Mouse (Mus musculus): ENCODE measurements around the gene Mapk14. TPM values are rescaled to one million over a fixed set of nuclear protein-coding genes. Genes with fewer than 3 reads are reported as not detected.
A peak's percentile ranks its signal among the peaks of the same experiment; 100 is the strongest.

The Mapk14 gene
- polyA plus RNA-seq (2015; fragmentation: Nextera tagmentation; extraction: Ambion mirVana) = 23.2 TPM in 2 replicates

GRCm38 (mm10) chr17:28690776-28691686, at the start of gene Mapk14:
Gene Mapk14 (plus strand): TSS chr17:28691329.
- peak; percentile 97 for ATAC-seq
- H3K27me3 ChIP-seq (ENCODE audit: control insufficient read depth, insufficient read depth, low read depth, low read length) = peaks cover 2% of the 10 kb centered on the region; the same call in 1 of the 2 replicates
- H3K4me3 ChIP-seq (ENCODE audit: low read depth, low read length) = peak within 1 kb of the TSS; percentile 99
- peak within 1 kb of the TSS; percentile 96 for H3K27ac ChIP-seq (ENCODE audit: low read length)
- peak within 1 kb of the TSS; percentile 82 for H3K4me2 ChIP-seq (ENCODE audit: low read length)
- H3K9me3 ChIP-seq (replicated peaks; ENCODE audit: control insufficient read depth, low read length, poor library complexity, severe bottlenecking) = no peaks in the 10 kb centered on the region
- peaks cover 24% of the 10 kb centered on the region for H3K4me1 ChIP-seq (ENCODE audit: control insufficient read depth, insufficient read depth, low read length)
- H3K9ac ChIP-seq (ENCODE audit: low read depth, low read length) = peak within 1 kb of the TSS; percentile 96
- WGBS = under 1% methylated on average over 82 of the region's 86 CpGs
- H3K36me3 ChIP-seq (ENCODE audit: control insufficient read depth, insufficient read depth, low read length) = no peaks in the 10 kb centered on the region

- no peaks in the 10 kb centered on the region for H3K4me1 ChIP-seq (ENCODE audit: control insufficient read depth, insufficient read depth, low read length)
- no peak overlapping the region for H3K9ac ChIP-seq (ENCODE audit: low read depth, low read length)
- no peaks in the 10 kb centered on the region for H3K9me3 ChIP-seq (replicated peaks; ENCODE audit: control insufficient read depth, low read length, poor library complexity, severe bottlenecking)
- H3K36me3 ChIP-seq (ENCODE audit: control insufficient read depth, insufficient read depth, low read length) = no peaks in the 10 kb centered on the region
- ATAC-seq = no peak
- H3K4me2 ChIP-seq (ENCODE audit: low read length) = no peak overlapping the region
- 36% methylated on average over 3 of the region's 3 CpGs for WGBS
- no peak overlapping the region for H3K4me3 ChIP-seq (ENCODE audit: low read depth, low read length)
- no peak overlapping the region for H3K27ac ChIP-seq (ENCODE audit: low read length)
- H3K27me3 ChIP-seq (ENCODE audit: control insufficient read depth, insufficient read depth, low read depth, low read length) = no peaks in the 10 kb centered on the region
Measured at GRCm38 (mm10) chr17:28643697-28644096, 47.4 kb upstream of the Mapk14 start.

GRCm38 (mm10) chr17:28644112-28644511, 47.0 kb upstream of the Mapk14 start:
- ATAC-seq = no peak

GRCm38 (mm10) chr17:28646221-28646620, 44.9 kb upstream of the Mapk14 start:
- Histone ChIP-seq H3K9ac (ENCODE audit: low read depth, low read length) (no peak overlapping the region), H3K27ac (ENCODE audit: low read length) (no peak overlapping the region), H3K27me3 (ENCODE audit: control insufficient read depth, insufficient read depth, low read depth, low read length) (no peaks in the 10 kb centered on the region), H3K4me3 (ENCODE audit: low read depth, low read length) (no peak overlapping the region), H3K9me3 (replicated peaks; ENCODE audit: control insufficient read depth, low read length, poor library complexity, severe bottlenecking) (no peaks in the 10 kb centered on the region), H3K4me1 (ENCODE audit: control insufficient read depth, insufficient read depth, low read length) (no peaks in the 10 kb centered on the region), H3K36me3 (ENCODE audit: control insufficient read depth, insufficient read depth, low read length) (no peaks in the 10 kb centered on the region), H3K4me2 (ENCODE audit: low read length) (no peak overlapping the region)
- 69% methylated on average over 3 of the region's 3 CpGs for WGBS
- no peak for ATAC-seq

More at GRCm38 (mm10) chr17:28644112-28644511, 47.0 kb upstream of the Mapk14 start:
- Histone ChIP-seq H3K4me1 (ENCODE audit: control insufficient read depth, insufficient read depth, low read length) (no peaks in the 10 kb centered on the region), H3K4me2 (ENCODE audit: low read length) (no peak overlapping the region), H3K4me3 (ENCODE audit: low read depth, low read length) (no peak overlapping the region), H3K27ac (ENCODE audit: low read length) (no peak overlapping the region), H3K9ac (ENCODE audit: low read depth, low read length) (no peak overlapping the region), H3K36me3 (ENCODE audit: control insufficient read depth, insufficient read depth, low read length) (no peaks in the 10 kb centered on the region), H3K27me3 (ENCODE audit: control insufficient read depth, insufficient read depth, low read depth, low read length) (no peaks in the 10 kb centered on the region), H3K9me3 (replicated peaks; ENCODE audit: control insufficient read depth, low read length, poor library complexity, severe bottlenecking) (no peaks in the 10 kb centered on the region)
- 60% methylated on average over 4 of the region's 4 CpGs for WGBS

- 54% methylated on average over 6 of the region's 6 CpGs for WGBS
- H3K4me2 ChIP-seq (ENCODE audit: low read length) = no peak overlapping the region
- no peaks in the 10 kb centered on the region for H3K4me1 ChIP-seq (ENCODE audit: control insufficient read depth, insufficient read depth, low read length)
- ATAC-seq = no peak
- no peaks in the 10 kb centered on the region for H3K27me3 ChIP-seq (ENCODE audit: control insufficient read depth, insufficient read depth, low read depth, low read length)
- no peaks in the 10 kb centered on the region for H3K9me3 ChIP-seq (replicated peaks; ENCODE audit: control insufficient read depth, low read length, poor library complexity, severe bottlenecking)
- H3K36me3 ChIP-seq (ENCODE audit: control insufficient read depth, insufficient read depth, low read length) = no peaks in the 10 kb centered on the region
- no peak overlapping the region for H3K9ac ChIP-seq (ENCODE audit: low read depth, low read length)
- H3K27ac ChIP-seq (ENCODE audit: low read length) = no peak overlapping the region
- H3K4me3 ChIP-seq (ENCODE audit: low read depth, low read length) = no peak overlapping the region
Measured at GRCm38 (mm10) chr17:28648607-28649370, 42.3 kb upstream of the Mapk14 start.

GRCm38 (mm10) chr17:28650268-28650667, 40.9 kb upstream of the Mapk14 start:
- Histone ChIP-seq H3K4me2 (ENCODE audit: low read length) (no peak overlapping the region), H3K9me3 (replicated peaks; ENCODE audit: control insufficient read depth, low read length, poor library complexity, severe bottlenecking) (no peaks in the 10 kb centered on the region), H3K9ac (ENCODE audit: low read depth, low read length) (no peak overlapping the region), H3K4me1 (ENCODE audit: control insufficient read depth, insufficient read depth, low read length) (no peaks in the 10 kb centered on the region), H3K27ac (ENCODE audit: low read length) (no peak overlapping the region), H3K27me3 (ENCODE audit: control insufficient read depth, insufficient read depth, low read depth, low read length) (no peaks in the 10 kb centered on the region), H3K36me3 (ENCODE audit: control insufficient read depth, insufficient read depth, low read length) (no peaks in the 10 kb centered on the region), H3K4me3 (ENCODE audit: low read depth, low read length) (no peak overlapping the region)
- ATAC-seq = no peak
- WGBS = 67% methylated on average over 3 of the region's 3 CpGs

- H3K4me2 ChIP-seq (ENCODE audit: low read length) = no peak overlapping the region
- H3K27ac ChIP-seq (ENCODE audit: low read length) = peak overlapping the region; percentile 71
- no peaks in the 10 kb centered on the region for H3K27me3 ChIP-seq (ENCODE audit: control insufficient read depth, insufficient read depth, low read depth, low read length)
- H3K9me3 ChIP-seq (replicated peaks; ENCODE audit: control insufficient read depth, low read length, poor library complexity, severe bottlenecking) = no peaks in the 10 kb centered on the region
- H3K4me1 ChIP-seq (ENCODE audit: control insufficient read depth, insufficient read depth, low read length) = peaks cover 9% of the 10 kb centered on the region
- H3K36me3 ChIP-seq (ENCODE audit: control insufficient read depth, insufficient read depth, low read length) = no peaks in the 10 kb centered on the region
- no peak overlapping the region for H3K4me3 ChIP-seq (ENCODE audit: low read depth, low read length)
- 15% methylated on average over 4 of the region's 4 CpGs for WGBS
- ATAC-seq = peak; percentile 94
- H3K9ac ChIP-seq (ENCODE audit: low read depth, low read length) = no peak overlapping the region
Measured at GRCm38 (mm10) chr17:28657936-28658335, 33.2 kb upstream of the Mapk14 start.

GRCm38 (mm10) chr17:28659564-28659963, 31.6 kb upstream of the Mapk14 start:
- WGBS = 45% methylated on average over 6 of the region's 6 CpGs
- H3K27ac ChIP-seq (ENCODE audit: low read length) = no peak overlapping the region

More at GRCm38 (mm10) chr17:28659564-28659963, 31.6 kb upstream of the Mapk14 start:
- no peak overlapping the region for H3K4me3 ChIP-seq (ENCODE audit: low read depth, low read length)
- no peaks in the 10 kb centered on the region for H3K27me3 ChIP-seq (ENCODE audit: control insufficient read depth, insufficient read depth, low read depth, low read length)
- no peak overlapping the region for H3K9ac ChIP-seq (ENCODE audit: low read depth, low read length)
- no peaks in the 10 kb centered on the region for H3K9me3 ChIP-seq (replicated peaks; ENCODE audit: control insufficient read depth, low read length, poor library complexity, severe bottlenecking)
- H3K4me2 ChIP-seq (ENCODE audit: low read length) = no peak overlapping the region
- no peak for ATAC-seq
- H3K4me1 ChIP-seq (ENCODE audit: control insufficient read depth, insufficient read depth, low read length) = peaks cover 9% of the 10 kb centered on the region
- no peaks in the 10 kb centered on the region for H3K36me3 ChIP-seq (ENCODE audit: control insufficient read depth, insufficient read depth, low read length)

Measured in midbrain, embryonic 16.5 days (tissue).